Mouse (Mus musculus) liver, postnatal 0 days (tissue): ENCODE measurements at regions not wholly inside any gene's neighbourhood (a gene's known extent, or its start where the extent isn't known, plus 50 kb on each side); places are given as distances from the start of the nearest gene placed in this dataset.

Source experiments
- CTCF ChIP-seq: sonication (generic); IDR thresholded peaks from 2 replicates; pipeline ENCODE4 v1.5.1; 2016; ENCODE audit warnings: antibody characterized with exemption, low read depth
- EP300 ChIP-seq: IDR thresholded peaks from 2 replicates; pipeline ENCODE4 v1.6.1; 2016; ENCODE audit warnings: antibody characterized with exemption, low read depth, mild to moderate bottlenecking

GRCm38 (mm10) chr1:144916568-144916967 lies 141.3 kb upstream of the Rgs18 start:
- TF ChIP-seq CTCF = no peak
- no peak for TF ChIP-seq EP300
